ENCODE assay signal across 8 mouse cellular contexts in the genomic region with DNA sequence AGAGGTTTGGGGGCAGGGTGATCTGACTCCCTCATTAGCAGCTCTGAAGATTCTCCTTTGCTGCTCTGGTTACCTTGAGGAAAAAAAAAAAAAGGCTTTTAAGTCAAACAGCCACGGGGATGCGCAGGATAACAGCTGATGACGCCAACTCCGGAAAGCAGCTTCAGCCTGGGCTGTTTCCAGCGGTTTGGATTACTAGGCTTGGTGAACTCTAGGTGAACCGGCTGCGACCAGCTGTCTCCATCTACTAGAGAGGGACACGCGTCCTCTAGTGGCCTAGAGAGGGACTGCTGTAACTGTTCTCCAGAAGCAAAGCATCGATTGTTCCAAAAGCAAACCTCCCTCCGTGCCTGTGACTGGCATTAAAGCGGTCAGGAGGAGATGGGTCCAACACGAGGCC. TPM values are rescaled to one million over a fixed set of nuclear protein-coding genes. Genes with fewer than 3 reads are reported as not detected.
DNase-seq lines count a peak whose midpoint lies in the region; ATAC-seq and TF ChIP-seq lines count a peak whose summit lies in the region.

No protein-coding gene starts in this region.

- no peak overlapping the region for H3K4me3 ChIP-seq in G1E (ENCODE audit: low read depth, low read length)
- H3K4me3 ChIP-seq in cerebellum, adult 2 months (replicated peaks; ENCODE audit: insufficient read depth, low read depth, low read length): peak overlapping the region; percentile 41
- no peak overlapping the region for H3K4me3 ChIP-seq in lung, embryonic 15.5 days
- H3K4me3 ChIP-seq in thymus, adult 2 months (ENCODE audit: control insufficient read depth, insufficient read depth, low read length): no peak overlapping the region

- peak; percentile 97 for TF ChIP-seq CTCF in G1E (IDR thresholded peaks at IDR 0.05; ENCODE audit: low read depth, low read length)
- peak; percentile 97 for TF ChIP-seq CTCF in cerebellum, adult 2 months (IDR thresholded peaks at IDR 0.05; ENCODE audit: borderline replicate concordance, insufficient read depth, low read depth, low read length)
- TF ChIP-seq CTCF in thymus, adult 2 months (IDR thresholded peaks at IDR 0.05; ENCODE audit: borderline replicate concordance, control insufficient read depth, extremely low read depth, insufficient read depth, low read length, poor library complexity): peak; percentile 53; the same call in 1 of the 2 replicates

- TF ChIP-seq POLR2A in cerebellum, adult 2 months (IDR thresholded peaks at IDR 0.05; ENCODE audit: borderline replicate concordance, insufficient read depth, low read length): no peak
- TF ChIP-seq POLR2A in thymus, adult 2 months (IDR thresholded peaks at IDR 0.05; ENCODE audit: control insufficient read depth, extremely low read depth, insufficient read depth, low read length, poor library complexity): no peak

- 0 out of 2 replicates have a peak overlapping the region, but pooled peaks have one; percentile 20 for H3K4me2 ChIP-seq in lung, embryonic 15.5 days

- no peaks in the 10 kb centered on the region for H3K36me3 ChIP-seq in G1E (replicated peaks)
- H3K36me3 ChIP-seq in lung, embryonic 15.5 days: no peaks in the 10 kb centered on the region
- H3K36me3 ChIP-seq in thymus, adult 2 months (ENCODE audit: control insufficient read depth, insufficient read depth, low read length): no peaks in the 10 kb centered on the region

- no peaks in the 10 kb centered on the region for H3K9me3 ChIP-seq in G1E (replicated peaks)
- no peaks in the 10 kb centered on the region for H3K9me3 ChIP-seq in lung, embryonic 15.5 days

- ATAC-seq in G1E (ENCODE audit: extremely low read depth, insufficient number of reproducible peaks, low FRiP score, poor library complexity, severe bottlenecking): no peak
- peak; percentile 92 to 96 for ATAC-seq in hematopoietic stem cell, adult 5-6 weeks (replicated peaks in 1 of 2; ENCODE audit: insufficient read depth in 1 of 2, low FRiP score in 2 of 2, low TSS enrichment in 1 of 2, low read depth in 1 of 2, poor library complexity in 2 of 2, severe bottlenecking in 2 of 2)
- peak; percentile 89 for ATAC-seq in lung, embryonic 15.5 days (ENCODE audit: borderline replicate concordance, extremely low read depth, low FRiP score, low TSS enrichment)

- peaks cover 22% of the 10 kb centered on the region for H3K4me1 ChIP-seq in G1E (ENCODE audit: insufficient read depth, low read depth, low read length)
- no peaks in the 10 kb centered on the region for H3K4me1 ChIP-seq in cerebellum, adult 2 months (ENCODE audit: control insufficient read depth, insufficient read depth, low read length)
- peaks cover 7% of the 10 kb centered on the region for H3K4me1 ChIP-seq in lung, embryonic 15.5 days
- no peaks in the 10 kb centered on the region for H3K4me1 ChIP-seq in thymus, adult 2 months (replicated peaks; ENCODE audit: control insufficient read depth, insufficient read depth, low read length)

- no peak overlapping the region for H3K9ac ChIP-seq in lung, embryonic 15.5 days

- H3K27me3 ChIP-seq in G1E (ENCODE audit: insufficient read depth, low read length): peaks cover 33% of the 10 kb centered on the region
- no peaks in the 10 kb centered on the region for H3K27me3 ChIP-seq in cerebellum, adult 2 months (ENCODE audit: control insufficient read depth, insufficient read depth, low read length)
- no peaks in the 10 kb centered on the region for H3K27me3 ChIP-seq in lung, embryonic 15.5 days
- H3K27me3 ChIP-seq in thymus, adult 2 months (ENCODE audit: control insufficient read depth, insufficient read depth, low read length): no peaks in the 10 kb centered on the region

- DNase-seq in G1E (ENCODE audit: low spot score): peak; percentile 72
- peak; percentile 81 to 86 for DNase-seq in cerebellum, adult 2 months
- peak; percentile 92 for DNase-seq in forelimb bud, embryonic 11.5 days (ENCODE audit: low read depth, low spot score)
- DNase-seq in layer of hippocampus, adult 8-10 months (ENCODE audit: low spot score in 2 of 2): peak; percentile 82 to 92
- peak; percentile 75 for DNase-seq in ovary, adult 18-20 months (ENCODE audit: low spot score)
- DNase-seq in thymus, adult 2 months: peak; percentile 84

- WGBS in cerebellum, adult 2 months: 1% methylated on average over 13 of the region's 13 CpGs
- WGBS in lung, embryonic 15.5 days: under 1% methylated on average over 13 of the region's 13 CpGs
- 2% methylated on average over 13 of the region's 13 CpGs for WGBS in thymus, adult 2 months

- H3K27ac ChIP-seq in cerebellum, adult 2 months (ENCODE audit: insufficient read depth, low read length): no peak overlapping the region
- H3K27ac ChIP-seq in lung, embryonic 15.5 days: 0 out of 2 replicates have a peak overlapping the region, but pooled peaks have one; percentile 1
- H3K27ac ChIP-seq in thymus, adult 2 months (ENCODE audit: control insufficient read depth, insufficient read depth, low read length): no peak overlapping the region

RNA-seq across cellular contexts. Expression of a gene that starts 1.0 kb away (rescaled TPM):
- total RNA-seq in G1E (2014; fragmentation: Nextera tagmentation) (not detected in 2 replicates), G1E (2017) (0.41 TPM in 1 of 2 replicates, not detected in the other)
- polyA plus RNA-seq in G1E (2012): not detected in 2 replicates
- polyA plus RNA-seq in cerebellum, adult 2 months (2012; rRNA removed): 868 and 1,066 TPM in 2 replicates
- total RNA-seq in hematopoietic stem cell, adult 5-6 weeks (2017): not detected in 2 replicates
- 100 to 1,000 TPM; 257 to 305 (median 270) TPM for total RNA-seq in layer of hippocampus, adult 8-10 months (2022)
- 18.3 and 20.4 TPM in 2 replicates for polyA plus RNA-seq in lung, embryonic 15.5 days (2015; fragmentation: Nextera tagmentation; extraction: Ambion mirVana)
- 70.5 and 82.2 TPM in 2 replicates for polyA plus RNA-seq in thymus, adult 2 months (2012; rRNA removed)

RNA-seq across cellular contexts. Expression of a gene that starts 43.2 kb away (rescaled TPM):
- total RNA-seq in G1E (2014; fragmentation: Nextera tagmentation): 63.6 and 88.2 TPM in 2 replicates
- 14.8 and 16.3 TPM in 2 replicates for total RNA-seq in G1E (2017)
- polyA plus RNA-seq in G1E (2012): 49.3 and 51.9 TPM in 2 replicates
- polyA plus RNA-seq in cerebellum, adult 2 months (2012; rRNA removed): 127 and 144 TPM in 2 replicates
- total RNA-seq in hematopoietic stem cell, adult 5-6 weeks (2017): 18.6 and 19.3 TPM in 2 replicates
- total RNA-seq in layer of hippocampus, adult 8-10 months (2022): 100 to 1,000 TPM; 199 to 225 (median 213) TPM
- 36.9 and 37.7 TPM in 2 replicates for polyA plus RNA-seq in lung, embryonic 15.5 days (2015; fragmentation: Nextera tagmentation; extraction: Ambion mirVana)
- 144 and 178 TPM in 2 replicates for polyA plus RNA-seq in thymus, adult 2 months (2012; rRNA removed)

RNA-seq across cellular contexts. Expression of a gene that starts 55.1 kb away (rescaled TPM):
- total RNA-seq in G1E (2014; fragmentation: Nextera tagmentation) (19.4 and 21.4 TPM in 2 replicates), G1E (2017) (41.9 and 46.0 TPM in 2 replicates)
- 1.3 and 1.7 TPM in 2 replicates for polyA plus RNA-seq in G1E (2012)
- 95.5 and 96.5 TPM in 2 replicates for polyA plus RNA-seq in cerebellum, adult 2 months (2012; rRNA removed)
- total RNA-seq in hematopoietic stem cell, adult 5-6 weeks (2017): 90.1 and 90.3 TPM in 2 replicates
- total RNA-seq in layer of hippocampus, adult 8-10 months (2022): 10 to 100 TPM; 65.1 to 69.0 (median 66.7) TPM
- polyA plus RNA-seq in lung, embryonic 15.5 days (2015; fragmentation: Nextera tagmentation; extraction: Ambion mirVana): 77.0 and 82.1 TPM in 2 replicates
- 11.3 and 12.2 TPM in 2 replicates for polyA plus RNA-seq in thymus, adult 2 months (2012; rRNA removed)

RNA-seq across cellular contexts. Expression of a gene that starts 56.0 kb away (rescaled TPM):
- total RNA-seq in G1E (2014; fragmentation: Nextera tagmentation) (97.7 and 112 TPM in 2 replicates), G1E (2017) (71.9 and 89.2 TPM in 2 replicates)
- 18.8 and 29.6 TPM in 2 replicates for polyA plus RNA-seq in G1E (2012)
- polyA plus RNA-seq in cerebellum, adult 2 months (2012; rRNA removed): 252 and 259 TPM in 2 replicates
- total RNA-seq in hematopoietic stem cell, adult 5-6 weeks (2017): 55.2 and 67.8 TPM in 2 replicates
- 100 to 1,000 TPM; 340 to 373 (median 364) TPM for total RNA-seq in layer of hippocampus, adult 8-10 months (2022)
- 85.2 and 90.7 TPM in 2 replicates for polyA plus RNA-seq in lung, embryonic 15.5 days (2015; fragmentation: Nextera tagmentation; extraction: Ambion mirVana)
- 25.9 and 36.9 TPM in 2 replicates for polyA plus RNA-seq in thymus, adult 2 months (2012; rRNA removed)

Comparison
In these comparisons a context has a peak if more than half of its experiments do, and no peak if none do; other contexts are left out.
1. RNA of a gene that starts 1.0 kb away (polyA plus RNA-seq): 868 to 1,066 TPM in cerebellum, adult 2 months, 70.5 to 82.2 TPM in thymus, adult 2 months and 18.3 to 20.4 TPM in lung, embryonic 15.5 days; not detected in G1E; every median in the first group is over 10 times any median in the second.
2. Peak in every context shown above with its lines, with median percentiles within 50 percentile points of each other: DNase-seq and CTCF ChIP-seq.